Mouse (Mus musculus): ENCODE measurements around the gene Dusp3.
"Not testable (repeated sequence)": the region's sequence is repeated elsewhere in the genome, so short reads cannot be mapped to it uniquely, and the experiment has no call there.

Dusp3 gene

DNA sequence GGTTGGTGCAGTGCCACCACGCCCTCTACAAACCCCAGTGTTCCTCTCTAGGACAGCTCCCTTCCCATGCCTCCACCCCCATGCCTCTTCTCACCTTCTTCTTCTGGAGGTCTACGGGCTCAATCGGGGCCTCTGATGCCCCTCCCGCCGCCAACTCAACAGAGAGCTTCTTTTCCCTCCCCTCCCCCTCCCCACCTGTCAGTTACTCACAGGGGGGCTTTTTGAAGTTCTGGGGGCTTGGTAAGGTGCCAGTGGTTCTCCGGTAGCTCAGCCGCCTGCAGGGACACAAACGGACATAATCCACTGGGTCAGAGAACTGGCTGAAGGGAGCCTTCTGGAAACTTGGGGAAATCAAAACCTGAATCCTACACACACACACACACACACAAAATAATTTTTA lies 24.7 kb upstream of the Dusp3 start:
- no peak for DNase-seq (ENCODE audit: low spot score in 2 of 2)

- no peak for DNase-seq (ENCODE audit: low spot score in 2 of 2)
Measured at GRCm38 (mm10) chr11:102010140-102010539, 23.3 kb upstream of the Dusp3 start.

DNA sequence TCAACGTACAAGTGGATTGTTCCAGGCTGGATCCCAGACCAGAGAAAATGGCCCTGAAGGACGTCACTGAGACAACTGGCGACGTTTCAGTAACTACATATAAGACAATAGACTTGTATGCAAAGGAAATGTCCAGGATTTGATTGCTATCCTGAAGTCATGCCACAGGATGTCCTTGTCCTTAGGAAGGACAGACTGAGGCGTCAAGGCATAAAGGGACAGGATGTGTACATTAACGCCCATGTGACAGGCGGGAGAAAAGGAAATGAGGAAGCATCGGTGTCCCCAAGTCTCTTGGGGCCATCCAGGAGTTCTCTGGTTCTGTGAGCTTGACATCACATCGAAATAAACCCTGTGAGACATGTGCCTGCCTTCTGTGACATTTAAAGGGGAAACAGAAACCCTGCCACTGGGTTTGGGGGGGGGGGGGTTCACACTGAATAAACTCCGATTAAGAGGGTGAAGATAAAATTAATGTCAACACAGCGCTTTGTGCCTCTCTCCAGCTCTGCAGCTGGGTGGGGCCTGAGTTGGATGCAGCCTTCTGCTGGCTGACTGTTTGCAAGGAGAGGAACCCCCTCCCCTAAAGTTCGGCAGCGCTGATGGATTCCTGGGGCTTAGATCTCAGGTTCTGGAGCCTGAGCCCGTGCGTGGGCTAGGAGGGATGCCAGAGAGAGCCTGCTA lies 22.3 kb upstream of the Dusp3 start:
- no peak for DNase-seq (ENCODE audit: low spot score in 2 of 2)

- no peak for DNase-seq (ENCODE audit: low spot score in 2 of 2)
Measured at GRCm38 (mm10) chr11:102008372-102008771, 21.6 kb upstream of the Dusp3 start.

DNA sequence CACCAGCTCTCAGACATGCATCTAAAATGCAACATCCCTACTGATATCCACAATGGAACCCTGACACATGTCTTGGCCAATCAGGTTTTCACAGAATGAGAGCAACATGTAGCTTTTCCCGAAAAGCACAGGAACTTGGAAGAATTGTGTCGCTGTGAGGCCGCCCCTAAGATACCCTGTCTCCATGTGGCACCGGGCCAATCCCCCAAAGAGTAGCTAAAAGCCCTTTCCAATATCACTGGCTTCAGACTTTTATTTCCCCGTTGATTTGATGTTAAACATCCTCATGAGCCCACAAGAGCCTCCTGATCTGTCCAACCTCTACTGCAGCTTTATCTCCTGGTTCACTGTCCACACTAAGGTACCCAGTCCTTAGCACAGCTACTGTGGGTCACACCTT lies 19.9 kb upstream of the Dusp3 start:
- DNase-seq (ENCODE audit: low spot score in 2 of 2), result no peak

DNA sequence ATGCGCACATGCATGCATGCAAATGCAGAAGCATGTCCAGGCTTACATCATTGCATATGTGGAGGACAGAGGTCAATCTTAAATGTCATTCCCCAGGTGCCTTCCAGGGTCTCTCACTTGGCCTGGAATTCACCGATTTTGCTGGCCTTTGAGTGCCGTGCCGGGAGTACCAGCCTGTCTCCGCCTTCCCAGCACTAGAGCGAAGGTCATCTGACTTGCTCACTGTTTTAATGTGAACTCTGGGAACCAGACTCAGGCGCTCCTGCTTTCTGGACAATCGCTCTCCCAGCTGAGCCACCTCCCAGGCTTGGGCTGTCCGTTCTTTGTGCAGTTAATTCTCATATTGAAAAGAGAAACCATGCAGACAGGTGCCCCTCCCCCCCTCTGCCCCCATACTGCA lies 19.5 kb upstream of the Dusp3 start:
- DNase-seq (ENCODE audit: low spot score in 2 of 2), result no peak

GRCm38 (mm10) chr11:102004251-102004650 lies 17.4 kb upstream of the Dusp3 start:
- no peak for DNase-seq (ENCODE audit: low spot score in 2 of 2)

DNA sequence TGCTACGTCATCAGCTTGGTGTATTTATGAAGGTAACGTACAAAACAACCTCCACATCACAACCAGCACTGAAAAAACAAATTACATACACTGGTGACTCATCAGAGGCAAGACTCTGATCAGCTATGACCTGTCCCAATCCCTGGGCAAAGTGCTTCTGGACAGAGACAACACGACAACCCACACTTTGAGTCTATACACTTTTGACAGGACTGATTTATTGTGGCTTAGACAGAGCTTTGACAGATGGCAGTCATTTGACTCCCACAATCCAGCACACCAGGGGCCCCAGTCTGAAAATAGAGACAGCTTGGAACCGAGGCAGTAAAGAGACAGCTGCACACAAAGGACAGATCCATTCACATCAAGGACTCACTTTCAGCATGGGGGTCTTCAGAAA lies 12.7 kb upstream of the Dusp3 start:
- no peak for DNase-seq (ENCODE audit: low spot score in 2 of 2)

DNA sequence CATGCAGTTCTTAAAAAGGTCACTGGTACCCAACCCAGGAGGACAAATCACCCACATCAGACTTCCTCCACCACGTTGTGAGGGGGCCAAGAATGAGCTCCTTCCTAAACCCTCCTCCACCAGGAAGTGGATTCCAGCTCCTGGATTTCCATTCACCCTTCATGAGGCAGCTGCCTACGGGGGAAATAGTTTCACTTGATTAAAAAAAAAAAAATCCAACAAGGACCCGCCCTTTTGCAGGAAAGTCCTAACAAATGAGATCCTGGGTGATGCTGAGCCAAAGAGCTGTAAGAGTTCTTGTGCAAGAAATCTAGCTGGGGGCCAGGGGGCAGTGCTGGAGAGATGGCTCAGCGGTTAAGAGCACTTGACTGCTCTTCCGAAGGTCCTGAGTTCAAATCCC lies 11.4 kb upstream of the Dusp3 start:
- no peak for DNase-seq (ENCODE audit: low spot score in 2 of 2)

DNA sequence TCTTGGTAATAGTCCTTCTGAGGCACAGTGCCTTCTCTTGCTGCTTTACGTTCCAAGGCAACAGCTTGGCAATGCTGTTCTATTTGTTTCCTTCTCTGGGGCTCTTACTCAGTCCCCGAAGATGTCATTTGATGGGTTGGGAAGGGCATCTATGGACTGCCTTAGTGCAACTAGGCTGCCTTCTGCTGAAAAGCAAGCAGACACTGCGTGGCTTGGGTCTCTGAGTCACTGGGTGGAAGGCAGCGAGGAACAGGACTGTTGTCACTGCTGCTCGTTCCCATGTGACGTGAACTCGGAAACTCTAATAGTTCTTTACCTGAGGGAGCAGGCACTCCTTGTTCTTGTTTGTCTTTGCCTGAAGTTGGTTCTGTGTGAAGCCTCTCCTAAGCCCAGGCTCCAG lies 9.1 kb upstream of the Dusp3 start:
- DNase-seq (ENCODE audit: low spot score in 2 of 2), result no peak

DNA sequence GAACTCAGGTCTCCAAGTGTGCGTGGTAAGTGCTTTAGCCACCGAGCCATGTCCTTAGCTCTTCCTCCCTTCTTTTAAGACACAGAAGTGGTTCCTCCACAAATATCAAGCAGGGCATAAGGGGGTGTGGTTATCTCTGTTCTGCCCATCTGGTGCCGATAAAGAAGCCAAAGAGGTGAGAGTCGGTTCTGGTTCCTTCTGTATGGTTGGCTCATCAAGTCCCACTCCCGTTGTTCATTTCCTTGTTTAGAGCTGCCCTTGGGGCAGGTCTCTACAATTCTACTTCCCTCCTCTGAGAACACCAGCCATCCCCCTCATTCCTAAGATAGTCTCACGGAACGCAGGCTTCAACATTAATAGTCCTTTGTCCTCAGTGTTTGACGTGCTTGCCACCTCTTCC lies 7.3 kb upstream of the Dusp3 start:
- DNase-seq (ENCODE audit: low spot score in 2 of 2), result no peak

GRCm38 (mm10) chr11:101992411-101992810 lies 5.6 kb upstream of the Dusp3 start:
- peak; percentile 59 to 79 for DNase-seq (ENCODE audit: low spot score in 2 of 2)

- DNase-seq (ENCODE audit: low spot score in 2 of 2), result no peak
Measured at GRCm38 (mm10) chr11:101991813-101992212, 5.0 kb upstream of the Dusp3 start.

DNA sequence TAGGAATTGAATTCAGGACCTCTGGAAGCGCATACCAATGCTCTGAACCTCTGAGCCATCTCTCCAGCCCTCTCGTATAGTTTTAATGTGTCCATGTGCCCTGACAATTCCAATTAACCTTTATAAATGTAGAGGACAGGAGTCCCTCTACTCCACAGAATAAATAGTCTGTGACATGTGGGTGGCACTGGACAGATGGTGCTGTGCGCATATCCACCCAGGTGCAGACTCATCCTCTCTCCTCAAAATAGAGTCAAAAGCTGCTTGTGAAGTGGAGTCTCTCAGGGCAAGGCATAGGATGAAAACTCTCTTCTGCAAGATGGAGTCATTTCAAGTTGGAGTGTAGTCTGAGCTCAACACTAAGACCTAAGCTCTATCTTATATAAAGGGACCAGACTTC lies 3.4 kb upstream of the Dusp3 start:
- DNase-seq (ENCODE audit: low spot score in 2 of 2), result peak in 1 of 2 experiments; percentile 62

GRCm38 (mm10) chr11:101985990-101986389 lies 823 bp downstream of the Dusp3 start:
- peak; percentile 66 to 75 for DNase-seq (ENCODE audit: low spot score in 2 of 2)

- DNase-seq (ENCODE audit: low spot score in 2 of 2), result not testable (repeated sequence)
Measured at GRCm38 (mm10) chr11:101985450-101985849, 1.4 kb downstream of the Dusp3 start.

- DNase-seq (ENCODE audit: low spot score in 2 of 2), result peak; percentile 91 to 96
Measured at GRCm38 (mm10) chr11:101984054-101985025, 2.5 kb downstream of the Dusp3 start, which contains the start of gene Cfap97d1. TSS of gene Cfap97d1 (plus strand) at chr11:101984279.

DNA sequence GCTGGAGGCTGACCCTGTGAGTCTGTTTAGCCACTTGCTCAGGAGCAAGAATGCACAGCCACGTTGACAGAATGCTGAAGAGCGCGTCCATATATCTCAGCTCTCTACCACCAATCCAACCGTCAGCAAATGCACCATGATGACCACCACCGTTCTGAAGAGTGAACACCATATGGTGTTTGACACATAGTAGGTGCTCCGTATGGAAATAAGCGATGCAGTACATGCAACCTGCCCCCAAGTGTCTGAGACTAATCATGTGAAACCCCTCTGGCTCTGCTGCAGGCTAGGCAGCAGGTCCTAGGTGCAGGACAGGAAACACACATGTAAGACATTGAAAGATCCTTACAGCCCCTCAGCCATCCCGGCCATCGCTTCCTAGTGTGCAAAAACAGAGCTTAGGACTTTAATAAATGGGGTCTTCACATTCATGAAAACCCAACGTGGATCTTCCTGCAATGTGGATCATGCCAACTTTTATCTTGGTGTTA lies 3.3 kb downstream of the Dusp3 start:
- no peak for DNase-seq (ENCODE audit: low spot score in 2 of 2)

GRCm38 (mm10) chr11:101982981-101983411 lies 3.8 kb downstream of the Dusp3 start:
- no peak for DNase-seq (ENCODE audit: low spot score in 2 of 2)

GRCm38 (mm10) chr11:101981850-101982249 lies 5.0 kb downstream of the Dusp3 start:
- DNase-seq (ENCODE audit: low spot score in 2 of 2), result peak; percentile 37 to 50

GRCm38 (mm10) chr11:101980603-101981157 lies 6.1 kb downstream of the Dusp3 start:
- DNase-seq (ENCODE audit: low spot score in 2 of 2), result no peak

DNA sequence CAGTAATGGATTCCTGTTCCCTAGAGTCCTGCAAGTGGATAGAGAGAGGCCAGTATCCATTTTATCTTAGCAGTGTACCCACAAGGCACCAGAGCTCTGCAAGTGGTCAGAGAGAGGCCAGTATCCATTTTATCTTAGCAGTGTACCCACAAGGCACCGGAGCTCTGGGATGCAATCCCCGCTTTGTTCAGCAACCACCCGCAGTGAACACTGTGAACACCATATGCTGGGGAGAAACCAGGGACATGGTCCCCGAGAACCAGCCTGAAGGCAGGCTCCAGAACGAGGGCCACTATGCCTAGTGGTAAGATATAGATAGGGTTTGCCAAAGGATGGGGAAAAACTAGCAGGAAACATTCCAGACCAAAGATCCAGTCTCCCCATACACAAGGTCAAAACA lies 7.7 kb downstream of the Dusp3 start:
- no peak for DNase-seq (ENCODE audit: low spot score in 2 of 2)

Measured in right cerebral cortex, postnatal 36 days (tissue).